Mouse (Mus musculus): ENCODE data around the gene Wdr48. TPM values are rescaled to one million over a fixed set of nuclear protein-coding genes. Genes with fewer than 3 reads are reported as not detected.

Wdr48 gene
- polyA plus RNA-seq, 1 experiment, result 47.3 TPM

DNA sequence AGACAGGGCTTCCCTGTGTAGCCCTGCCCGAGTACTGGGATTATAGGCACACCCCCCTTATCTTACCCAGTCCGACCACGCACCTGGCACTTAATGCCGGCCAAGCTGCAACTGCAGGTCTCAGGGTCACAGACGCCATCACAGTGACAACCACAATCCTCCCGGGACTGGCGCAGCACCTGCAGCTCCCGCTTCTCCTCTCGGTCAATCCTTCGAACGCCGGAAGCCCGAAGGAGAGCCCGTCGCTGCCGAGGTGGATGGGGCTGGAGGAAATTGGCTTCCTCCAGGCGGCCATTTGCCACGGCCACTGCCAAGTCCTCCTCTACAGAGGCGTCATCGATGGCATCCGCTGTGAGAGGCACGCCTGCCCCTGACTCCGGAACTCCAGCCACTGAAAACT lies 78.6 kb downstream of the Wdr48 start:
- peaks cover 28% of the 10 kb centered on the region for H3K4me1 ChIP-seq (ENCODE audit: control insufficient read depth, insufficient read depth, low read length)
- TF ChIP-seq CTCF (IDR thresholded peaks at IDR 0.05; ENCODE audit: insufficient read depth, low read length) (no peak), POLR2A (IDR thresholded peaks at IDR 0.05; ENCODE audit: borderline replicate concordance, extremely low read depth, low read depth, low read length) (no peak)
- 87% methylated on average over 23 of the region's 23 CpGs for WGBS
- no peak overlapping the region for H3K4me3 ChIP-seq (replicated peaks; ENCODE audit: extremely low read depth, low read depth, low read length)
- DNase-seq, result no peak

DNA sequence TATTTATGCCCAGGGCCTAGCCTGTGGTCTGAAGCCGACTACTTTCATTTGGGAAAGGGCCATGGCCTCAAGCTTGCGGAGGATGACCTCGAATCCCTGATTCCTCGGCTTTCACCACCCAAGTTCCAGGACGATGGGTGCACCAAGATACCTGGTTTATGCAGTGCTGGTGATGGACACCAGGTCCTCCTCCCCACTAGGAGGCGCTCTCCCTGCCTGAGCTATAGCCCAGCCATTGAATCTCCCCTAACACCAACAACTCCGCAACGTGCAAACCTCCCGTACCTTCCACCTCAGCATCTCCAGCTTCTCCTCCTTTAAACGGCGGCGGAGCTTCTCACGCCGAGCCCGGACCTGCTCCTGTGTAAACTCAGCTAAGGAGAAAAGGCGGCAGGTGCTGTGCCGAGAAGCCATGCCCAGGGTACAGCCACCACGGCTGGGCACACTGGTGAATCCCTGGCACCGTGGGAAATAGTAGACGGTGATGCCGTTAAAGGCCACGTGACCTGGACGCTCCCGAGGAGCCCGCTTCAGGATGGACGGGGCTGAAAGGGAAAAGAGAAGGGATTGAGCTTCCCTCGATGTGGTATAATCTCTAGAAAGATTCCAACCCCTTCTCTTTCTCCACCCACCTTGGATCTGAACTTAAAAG lies 79.3 kb downstream of the Wdr48 start:
- H3K4me3 ChIP-seq (replicated peaks; ENCODE audit: extremely low read depth, low read depth, low read length), result no peak overlapping the region
- TF ChIP-seq CTCF (IDR thresholded peaks at IDR 0.05; ENCODE audit: insufficient read depth, low read length) (peak; percentile 65), POLR2A (IDR thresholded peaks at IDR 0.05; ENCODE audit: borderline replicate concordance, extremely low read depth, low read depth, low read length) (no peak)
- 95% methylated on average over 27 of the region's 27 CpGs for WGBS
- no peak for DNase-seq
- H3K4me1 ChIP-seq (ENCODE audit: control insufficient read depth, insufficient read depth, low read length), result peaks cover 34% of the 10 kb centered on the region

DNA sequence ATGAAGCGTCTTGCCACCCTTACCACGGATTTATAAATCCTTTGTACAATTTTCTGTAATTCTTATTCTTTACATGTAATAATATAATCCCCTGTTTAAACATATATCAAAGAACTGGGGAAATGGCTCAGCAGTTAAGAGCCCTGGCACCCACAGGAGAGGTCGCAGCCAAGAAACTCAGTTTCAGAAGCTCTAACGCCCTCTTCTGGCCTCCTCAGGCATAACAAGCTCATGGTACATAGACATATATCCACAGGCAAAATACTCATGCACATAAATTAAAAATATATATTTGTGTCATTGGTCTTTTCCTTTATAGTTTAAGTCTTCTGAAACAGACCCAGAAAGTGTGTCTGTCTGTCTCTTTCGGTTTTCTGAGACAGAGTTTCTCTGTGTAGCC lies 79.9 kb downstream of the Wdr48 start:
- Histone ChIP-seq H3K4me3 (replicated peaks; ENCODE audit: extremely low read depth, low read depth, low read length) (no peak overlapping the region), H3K4me1 (ENCODE audit: control insufficient read depth, insufficient read depth, low read length) (peaks cover 38% of the 10 kb centered on the region)
- TF ChIP-seq POLR2A (IDR thresholded peaks at IDR 0.05; ENCODE audit: borderline replicate concordance, extremely low read depth, low read depth, low read length) (no peak), CTCF (IDR thresholded peaks at IDR 0.05; ENCODE audit: insufficient read depth, low read length) (0 out of 2 replicates have a peak, but pooled peaks have one; percentile 8)
- DNase-seq, result no peak
- 85% methylated on average over 5 of the region's 5 CpGs for WGBS

DNA sequence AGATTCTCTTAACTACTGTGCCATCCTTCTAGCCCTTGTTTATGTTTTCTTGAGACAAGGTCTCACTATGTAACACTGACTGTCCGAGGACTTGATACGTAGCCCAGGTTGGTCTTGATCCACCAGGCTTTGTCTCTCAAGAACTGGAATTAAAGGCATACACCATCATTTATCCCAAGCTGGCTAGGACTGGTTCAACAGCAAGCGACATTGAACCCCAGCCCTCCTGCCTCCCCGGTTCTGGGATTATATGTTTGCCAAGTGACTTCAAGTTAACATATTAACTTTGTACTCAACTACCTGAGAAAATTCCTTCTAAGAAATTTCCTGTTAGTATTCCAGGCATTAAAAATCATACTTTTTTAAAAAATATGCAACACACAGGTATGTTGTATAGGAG lies 80.6 kb downstream of the Wdr48 start:
- no peak for DNase-seq
- TF ChIP-seq CTCF (IDR thresholded peaks at IDR 0.05; ENCODE audit: insufficient read depth, low read length) (no peak), POLR2A (IDR thresholded peaks at IDR 0.05; ENCODE audit: borderline replicate concordance, extremely low read depth, low read depth, low read length) (no peak)
- Histone ChIP-seq H3K4me1 (ENCODE audit: control insufficient read depth, insufficient read depth, low read length) (peaks cover 38% of the 10 kb centered on the region), H3K4me3 (replicated peaks; ENCODE audit: extremely low read depth, low read depth, low read length) (no peak overlapping the region)
- 84% methylated on average over 4 of the region's 4 CpGs for WGBS

Other genes starting within 250 kb of the Wdr48 start
- gene Scn10a, start 175.6 kb upstream of the Wdr48 start, polyA plus RNA-seq (2012; rRNA removed), result 0.09 and 0.32 TPM in 2 replicates
- 0.01 and 0.02 TPM in 2 replicates for gene Scn11a, start 69.4 kb upstream of the Wdr48 start, polyA plus RNA-seq (2012; rRNA removed)
- 15.7 and 16.2 TPM in 2 replicates for gene Gorasp1, start 42.7 kb downstream of the Wdr48 start, polyA plus RNA-seq (2012; rRNA removed)
- gene Ttc21a, start 42.7 kb downstream of the Wdr48 start, polyA plus RNA-seq (2012; rRNA removed), result 9.5 and 11.4 TPM in 2 replicates
- gene Csrnp1, start 89.8 kb downstream of the Wdr48 start, polyA plus RNA-seq (2012; rRNA removed), result 53.3 and 110 TPM in 2 replicates
- gene Xirp1, start 128.7 kb downstream of the Wdr48 start, polyA plus RNA-seq (2012; rRNA removed), result 0.62 and 2.7 TPM in 2 replicates
- gene Cx3cr1, start 175.0 kb downstream of the Wdr48 start, polyA plus RNA-seq (2012; rRNA removed), result 8.4 and 10.9 TPM in 2 replicates
- 1.3 and 1.5 TPM in 2 replicates for gene Ccr8, start 197.2 kb downstream of the Wdr48 start, polyA plus RNA-seq (2012; rRNA removed)
- gene Slc25a38, start 215.5 kb downstream of the Wdr48 start, polyA plus RNA-seq (2012; rRNA removed), result 34.2 and 41.9 TPM in 2 replicates
- gene Rpsa, start 232.8 kb downstream of the Wdr48 start, polyA plus RNA-seq (2012; rRNA removed), result 1,383 and 1,388 TPM in 2 replicates

Data from lung, adult 2 months (tissue).